Mouse (Mus musculus): Measurements from ENCODE around the gene Fam163a. TPM values are rescaled to one million over a fixed set of nuclear protein-coding genes. Genes with fewer than 3 reads are reported as not detected.

The Fam163a gene
- polyA plus RNA-seq, 1 experiment from 2014 or later = 0.10 TPM

GRCm38 (mm10) chr1:156035930-156036737 lies 168.7 kb downstream of the Fam163a start, which contains the start of gene Tor1aip1:
Tor1aip1 (minus strand) TSS chr1:156036480.
- peaks cover under 1% of the 10 kb centered on the region; the same call in 1 of the 2 replicates for H3K36me3 ChIP-seq (ENCODE audit: insufficient read depth, low read length)
- H3K4me1 ChIP-seq (ENCODE audit: insufficient read depth, low read depth, low read length) = no peaks in the 10 kb centered on the region; the same call in 1 of the 2 replicates
- peak; percentile 99 for DNase-seq (ENCODE audit: low spot score)
- TF ChIP-seq CTCF (IDR thresholded peaks at IDR 0.05) (peak; percentile 86), EP300 (IDR thresholded peaks at IDR 0.05) (peak; percentile 58; the same call in 1 of the 2 replicates)
- H3K9ac ChIP-seq (replicated peaks; ENCODE audit: low read depth) = peak within 1 kb of the TSS; percentile 89
- no peaks in the 10 kb centered on the region for H3K27me3 ChIP-seq (replicated peaks; ENCODE audit: insufficient read depth, low read length)
- peak; percentile 91 for ATAC-seq
- H3K4me3 ChIP-seq (ENCODE audit: low read depth, low read length) = peak within 1 kb of the TSS; percentile 89
- H3K4me2 ChIP-seq (replicated peaks; ENCODE audit: low read depth, low read length) = peak within 1 kb of the TSS; percentile 61
- no peaks in the 10 kb centered on the region for H3K9me3 ChIP-seq (ENCODE audit: low read length)
- H3K27ac ChIP-seq (ENCODE audit: low read length) = peak within 1 kb of the TSS; percentile 98
- under 1% methylated on average over 59 of the region's 59 CpGs for WGBS

- Histone ChIP-seq H3K9me3 (ENCODE audit: low read length) (no peaks in the 10 kb centered on the region), H3K4me2 (replicated peaks; ENCODE audit: low read depth, low read length) (peak within 1 kb of the TSS; percentile 61), H3K4me3 (ENCODE audit: low read depth, low read length) (peak within 1 kb of the TSS; percentile 89), H3K27ac (ENCODE audit: low read length) (peak within 1 kb of the TSS; percentile 98), H3K36me3 (ENCODE audit: insufficient read depth, low read length) (peaks cover 4% of the 10 kb centered on the region; the same call in 1 of the 2 replicates), H3K27me3 (replicated peaks; ENCODE audit: insufficient read depth, low read length) (no peaks in the 10 kb centered on the region), H3K4me1 (ENCODE audit: insufficient read depth, low read depth, low read length) (no peaks in the 10 kb centered on the region; the same call in 1 of the 2 replicates), H3K9ac (replicated peaks; ENCODE audit: low read depth) (peak within 1 kb of the TSS; percentile 89)
- peak; percentile 60 for ATAC-seq
- no peak for TF ChIP-seq EP300 (IDR thresholded peaks at IDR 0.05)
- TF ChIP-seq CTCF (IDR thresholded peaks at IDR 0.05) = no peak
- WGBS = under 1% methylated on average over 53 of the region's 59 CpGs
- peak; percentile 84 for DNase-seq (ENCODE audit: low spot score)
Measured at GRCm38 (mm10) chr1:156035269-156035929, 169.4 kb downstream of the Fam163a start, which contains the start of gene Tor1aip2. Tor1aip2 (plus strand) TSS chr1:156035403.

DNA sequence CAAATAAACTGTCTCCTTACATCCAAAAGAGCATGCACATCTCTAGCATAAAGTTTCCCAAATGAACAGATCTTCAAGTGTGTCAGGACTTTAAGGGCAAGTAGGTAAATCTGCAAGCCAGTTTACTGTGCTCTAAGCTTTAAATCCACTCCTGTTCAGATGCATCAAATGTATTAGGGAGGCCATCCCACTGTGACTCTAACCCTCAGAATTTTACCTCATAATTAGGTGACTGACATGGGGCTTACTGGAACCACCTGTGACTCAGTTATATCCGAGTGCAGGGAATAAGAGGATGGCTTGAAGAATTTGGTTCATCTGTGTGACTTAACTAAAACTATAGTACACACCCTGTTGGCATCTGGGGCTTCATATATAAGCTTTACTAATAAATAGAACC lies 170.2 kb downstream of the Fam163a start:
- peak overlapping the region; percentile 61 for H3K4me2 ChIP-seq (replicated peaks; ENCODE audit: low read depth, low read length)
- no peaks in the 10 kb centered on the region; the same call in 1 of the 2 replicates for H3K4me1 ChIP-seq (ENCODE audit: insufficient read depth, low read depth, low read length)
- no peaks in the 10 kb centered on the region for H3K27me3 ChIP-seq (replicated peaks; ENCODE audit: insufficient read depth, low read length)
- peak overlapping the region; percentile 89 for H3K4me3 ChIP-seq (ENCODE audit: low read depth, low read length)
- DNase-seq (ENCODE audit: low spot score) = no peak
- WGBS = 9% methylated on average over 1 of the region's 1 CpGs
- TF ChIP-seq CTCF (IDR thresholded peaks at IDR 0.05) = no peak
- no peaks in the 10 kb centered on the region for H3K9me3 ChIP-seq (ENCODE audit: low read length)
- H3K27ac ChIP-seq (ENCODE audit: low read length) = 0 out of 2 replicates have a peak overlapping the region, but pooled peaks have one; percentile 98
- ATAC-seq = no peak
- H3K36me3 ChIP-seq (ENCODE audit: insufficient read depth, low read length) = peaks cover 4% of the 10 kb centered on the region; the same call in 1 of the 2 replicates
- H3K9ac ChIP-seq (replicated peaks; ENCODE audit: low read depth) = peak overlapping the region; percentile 89; the same call in 1 of the 2 replicates

DNA sequence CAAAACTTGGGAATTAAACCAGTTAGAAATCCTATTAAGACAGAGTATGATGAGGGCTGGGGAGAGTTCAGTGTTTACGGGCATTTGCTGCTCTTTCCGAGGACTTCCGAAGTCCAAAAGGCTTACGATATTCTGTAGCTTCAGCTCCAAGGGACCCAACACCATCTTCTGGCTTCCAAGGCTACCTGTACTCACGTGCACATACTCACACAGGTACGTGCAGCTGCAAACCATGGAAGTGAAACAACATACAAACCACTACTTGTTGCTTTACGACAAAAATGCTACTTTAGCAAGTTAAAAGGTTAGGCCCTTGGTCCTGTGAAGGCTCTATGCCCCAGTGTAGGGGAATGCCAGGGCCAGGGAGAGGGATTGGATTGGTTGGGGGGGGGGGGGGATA lies 170.9 kb downstream of the Fam163a start:
- no peaks in the 10 kb centered on the region for H3K27me3 ChIP-seq (replicated peaks; ENCODE audit: insufficient read depth, low read length)
- no peak overlapping the region for H3K4me2 ChIP-seq (replicated peaks; ENCODE audit: low read depth, low read length)
- peaks cover 11% of the 10 kb centered on the region; the same call in 1 of the 2 replicates for H3K36me3 ChIP-seq (ENCODE audit: insufficient read depth, low read length)
- WGBS = 96% methylated on average over 7 of the region's 7 CpGs
- ATAC-seq (no peak), DNase-seq (ENCODE audit: low spot score) (no peak)
- H3K4me1 ChIP-seq (ENCODE audit: insufficient read depth, low read depth, low read length) = no peaks in the 10 kb centered on the region; the same call in 1 of the 2 replicates
- H3K4me3 ChIP-seq (ENCODE audit: low read depth, low read length) = no peak overlapping the region
- no peaks in the 10 kb centered on the region for H3K9me3 ChIP-seq (ENCODE audit: low read length)
- H3K9ac ChIP-seq (replicated peaks; ENCODE audit: low read depth) = no peak overlapping the region
- no peak overlapping the region for H3K27ac ChIP-seq (ENCODE audit: low read length)
- no peak for TF ChIP-seq CTCF (IDR thresholded peaks at IDR 0.05)
- TF ChIP-seq EP300 (IDR thresholded peaks at IDR 0.05) = no peak

DNA sequence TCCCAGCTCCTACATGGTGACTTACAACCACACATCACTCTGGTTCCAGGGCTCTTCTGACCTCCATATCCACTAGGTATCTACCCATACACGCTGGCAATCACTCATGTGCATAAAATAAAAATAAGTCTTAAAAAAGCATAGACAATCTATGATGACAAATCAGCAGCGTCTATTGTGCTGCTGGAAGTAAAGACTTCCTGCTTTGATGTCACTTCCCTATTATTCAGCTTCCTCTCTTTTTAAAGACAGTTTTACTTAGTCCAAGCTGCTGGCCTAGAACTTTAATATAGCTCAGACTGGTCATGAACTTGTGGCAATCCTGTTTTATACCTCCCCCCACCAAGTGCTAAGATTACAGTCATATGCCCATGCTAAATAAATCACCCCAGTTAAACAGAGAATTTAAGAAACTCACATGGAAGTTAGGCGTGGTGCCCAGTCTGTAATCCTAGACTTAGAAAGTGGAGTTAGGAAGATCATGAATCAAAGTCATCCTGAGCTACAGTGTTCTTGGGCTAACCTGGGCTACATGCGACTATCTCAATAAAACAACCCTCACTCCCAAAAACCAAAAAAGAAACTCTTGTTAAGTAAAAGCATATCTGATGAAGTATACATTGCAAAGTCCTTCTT lies 176.4 kb downstream of the Fam163a start:
- H3K27ac ChIP-seq (ENCODE audit: low read length) = no peak overlapping the region
- DNase-seq (ENCODE audit: low spot score) = peak; percentile 38
- 85% methylated on average over 4 of the region's 4 CpGs for WGBS
- no peak overlapping the region for H3K4me3 ChIP-seq (ENCODE audit: low read depth, low read length)
- peaks cover 17% of the 10 kb centered on the region; the same call in 1 of the 2 replicates for H3K36me3 ChIP-seq (ENCODE audit: insufficient read depth, low read length)
- ATAC-seq = no peak
- H3K4me1 ChIP-seq (ENCODE audit: insufficient read depth, low read depth, low read length) = no peaks in the 10 kb centered on the region
- no peak overlapping the region for H3K9ac ChIP-seq (replicated peaks; ENCODE audit: low read depth)
- TF ChIP-seq EP300 (IDR thresholded peaks at IDR 0.05) (no peak), CTCF (IDR thresholded peaks at IDR 0.05) (no peak)
- H3K9me3 ChIP-seq (ENCODE audit: low read length) = no peaks in the 10 kb centered on the region
- H3K4me2 ChIP-seq (replicated peaks; ENCODE audit: low read depth, low read length) = no peak overlapping the region
- H3K27me3 ChIP-seq (replicated peaks; ENCODE audit: insufficient read depth, low read length) = no peaks in the 10 kb centered on the region
